Mouse (Mus musculus) embryonic facial prominence, embryonic 14.5 days (tissue): ENCODE measurements around the gene Grb7. TPM values are rescaled to one million over a fixed set of nuclear protein-coding genes. Genes with fewer than 3 reads are reported as not detected.

ENCODE experiments used
- ATAC-seq: fragments of 200-750 bp; cut with Nextera tagmentation; 2 replicates; pipeline ENCODE4 v1.8.0; 2017; ENCODE audit warnings: low read depth, moderate number of reproducible peaks, moderate TSS enrichment
- DNase-seq: peaks from one replicate; pipeline ENCODE4 v3.0.0-alpha.2; 2015; ENCODE audit warnings: low spot score
- H3K27ac ChIP-seq: fragments of 300-500 bp; sonication (generic); replicated peaks from 2 replicates; pipeline ENCODE4 v1.5.1; 2014; ENCODE audit warnings: low read depth, mild to moderate bottlenecking, low read length, moderate library complexity
- H3K27me3 ChIP-seq: fragments of 300-500 bp; sonication (generic); replicated peaks from 2 replicates; pipeline ENCODE4 v1.6.1; 2014; ENCODE audit warnings: low read length; ENCODE audit not compliant: control insufficient read depth, insufficient read depth
- H3K36me3 ChIP-seq: fragments of 300-500 bp; sonication (generic); 2 replicates; pipeline ENCODE4 v1.6.1; 2014; ENCODE audit warnings: low read length, mixed read lengths; ENCODE audit not compliant: control insufficient read depth, insufficient read depth
- H3K4me1 ChIP-seq: fragments of 300-500 bp; sonication (generic); 2 replicates; pipeline ENCODE4 v1.6.1; 2014; ENCODE audit warnings: antibody characterized with exemption, low read length; ENCODE audit not compliant: control insufficient read depth, insufficient read depth
- H3K4me2 ChIP-seq: fragments of 300-500 bp; sonication (generic); 2 replicates; pipeline ENCODE4 v1.6.1; 2014; ENCODE audit warnings: low read depth, mild to moderate bottlenecking, low read length, moderate library complexity, mixed read lengths
- H3K4me3 ChIP-seq: fragments of 300-500 bp; sonication (generic); 2 replicates; pipeline ENCODE4 v1.5.1; 2014; ENCODE audit warnings: low read depth, mild to moderate bottlenecking, low read length
- H3K9ac ChIP-seq: fragments of 300-500 bp; sonication (generic); 2 replicates; pipeline ENCODE4 v1.6.1; 2014; ENCODE audit warnings: low read depth, mild to moderate bottlenecking, low read length, moderate library complexity, mixed read lengths
- H3K9me3 ChIP-seq: fragments of 300-500 bp; sonication (generic); 2 replicates; pipeline ENCODE4 v1.6.1; 2016; ENCODE audit warnings: low read length; ENCODE audit not compliant: control insufficient read depth
- WGBS: fragments of 180-500 bp; shearing (Covaris S2); extraction: QIAGEN DNeasy Blood & Tissue Kit; methylation state at CpG from one replicate; pipeline ENCODE4 v1.1.7; 2014; 5-methylcytosine and 5-hydroxymethylcytosine counted together
- polyA plus RNA-seq: library from polyadenylated mRNA; unstranded; fragments of >200 nt; fragmentation: Nextera tagmentation; extraction: Ambion mirVana; gene quantifications from 2 replicates; pipeline ENCODE4 v1.2.1, GENCODE M21; 2014

Grb7 gene
- polyA plus RNA-seq, 1 experiment from 2014 or later = 8.3 TPM

- no peaks in the 10 kb centered on the region for H3K27me3 ChIP-seq
- peaks cover 97% of the 10 kb centered on the region for H3K36me3 ChIP-seq
- no peak overlapping the region for H3K27ac ChIP-seq
- no peak overlapping the region for H3K4me2 ChIP-seq
- ATAC-seq (no peak), DNase-seq (no peak)
- WGBS = 79% methylated on average over 9 of the region's 9 CpGs
- no peaks in the 10 kb centered on the region for H3K9me3 ChIP-seq
- H3K4me1 ChIP-seq = no peaks in the 10 kb centered on the region
- no peak overlapping the region for H3K9ac ChIP-seq
- no peak overlapping the region for H3K4me3 ChIP-seq
These were observed 14.3 kb upstream of the Grb7 start for GRCm38 (mm10) chr11:98431743-98432502.

DNA sequence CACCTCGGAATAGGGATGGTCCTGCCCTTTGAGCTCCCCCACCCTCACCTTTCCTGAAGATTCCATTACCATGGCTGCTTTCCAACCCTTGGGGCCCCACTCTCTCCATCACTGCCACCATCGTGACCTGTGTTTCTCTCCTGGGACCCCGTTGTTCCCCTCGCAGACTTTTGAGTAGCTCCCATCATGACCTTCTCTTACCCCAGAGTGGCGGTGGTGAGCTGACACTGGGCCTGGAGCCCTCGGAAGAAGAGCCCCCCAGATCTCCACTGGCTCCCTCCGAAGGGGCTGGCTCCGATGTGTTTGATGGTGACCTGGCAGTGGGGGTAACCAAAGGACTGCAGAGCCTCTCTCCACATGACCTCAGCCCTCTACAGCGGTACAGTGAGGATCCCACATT lies 10.5 kb upstream of the Grb7 start:
- H3K36me3 ChIP-seq = peaks cover 66% of the 10 kb centered on the region
- H3K4me1 ChIP-seq = no peaks in the 10 kb centered on the region
- no peak overlapping the region for H3K9ac ChIP-seq
- H3K27ac ChIP-seq = no peak overlapping the region
- H3K4me2 ChIP-seq = no peak overlapping the region
- no peaks in the 10 kb centered on the region for H3K9me3 ChIP-seq
- H3K27me3 ChIP-seq = no peaks in the 10 kb centered on the region
- no peak overlapping the region for H3K4me3 ChIP-seq
- WGBS = 92% methylated on average over 9 of the region's 9 CpGs
- DNase-seq = no peak
- no peak for ATAC-seq

- DNase-seq = no peak
- Histone ChIP-seq H3K27me3 (no peaks in the 10 kb centered on the region), H3K27ac (no peak overlapping the region), H3K36me3 (peaks cover 49% of the 10 kb centered on the region), H3K4me2 (no peak overlapping the region), H3K4me3 (no peak overlapping the region), H3K4me1 (no peaks in the 10 kb centered on the region), H3K9me3 (no peaks in the 10 kb centered on the region), H3K9ac (no peak overlapping the region)
- WGBS = 88% methylated on average over 6 of the region's 6 CpGs
- ATAC-seq = no peak
These were observed 8.8 kb upstream of the Grb7 start for GRCm38 (mm10) chr11:98437441-98437840.

GRCm38 (mm10) chr11:98438331-98439158 lies 7.6 kb upstream of the Grb7 start, which contains the start of gene Mien1:
TSS of gene Mien1 (minus strand) at chr11:98438991.
- 1% methylated on average over 33 of the region's 43 CpGs for WGBS
- Histone ChIP-seq H3K4me1 (no peaks in the 10 kb centered on the region), H3K27me3 (no peaks in the 10 kb centered on the region), H3K9me3 (no peaks in the 10 kb centered on the region), H3K36me3 (peaks cover 40% of the 10 kb centered on the region), H3K4me2 (peak within 1 kb of the TSS; percentile 78), H3K9ac (peak within 1 kb of the TSS; percentile 69), H3K27ac (no peak within 1 kb of the TSS; the same call in 1 of the 2 replicates), H3K4me3 (peak within 1 kb of the TSS; percentile 53)
- peak; percentile 91 for ATAC-seq
- DNase-seq = peak; percentile 91

GRCm38 (mm10) chr11:98443688-98444087 lies 2.5 kb upstream of the Grb7 start:
- Histone ChIP-seq H3K36me3 (no peaks in the 10 kb centered on the region), H3K4me2 (no peak overlapping the region), H3K4me1 (no peaks in the 10 kb centered on the region), H3K27me3 (peaks cover 22% of the 10 kb centered on the region), H3K9me3 (no peaks in the 10 kb centered on the region), H3K9ac (no peak overlapping the region), H3K27ac (no peak overlapping the region), H3K4me3 (no peak overlapping the region)
- WGBS = 96% methylated on average over 1 of the region's 1 CpGs
- no peak for ATAC-seq
- no peak for DNase-seq

DNA sequence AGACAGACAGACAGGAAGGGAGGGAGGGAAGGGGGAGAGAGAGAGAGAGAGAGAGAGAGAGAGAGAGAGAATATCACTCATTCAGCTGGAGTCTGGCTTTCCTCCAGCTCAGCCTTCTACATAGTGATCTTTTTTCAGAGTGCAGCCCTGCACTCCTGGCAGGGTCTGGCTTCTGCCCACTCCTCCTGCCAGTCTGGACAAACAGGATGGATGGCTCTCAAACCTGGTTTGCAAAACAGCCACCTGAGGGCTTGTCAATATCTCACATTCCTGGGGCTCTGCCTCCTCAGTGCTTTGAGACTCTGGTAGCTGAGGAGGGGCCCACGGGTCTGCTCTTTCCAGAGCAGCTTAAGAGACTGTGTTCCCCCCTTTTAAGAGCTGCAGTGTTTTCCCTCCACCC lies 956 bp upstream of the Grb7 start:
- H3K27ac ChIP-seq = no peak overlapping the region
- peaks cover 28% of the 10 kb centered on the region for H3K27me3 ChIP-seq
- DNase-seq = peak; percentile 55
- H3K36me3 ChIP-seq = no peaks in the 10 kb centered on the region
- WGBS = 14% methylated on average over 1 of the region's 1 CpGs
- no peaks in the 10 kb centered on the region for H3K9me3 ChIP-seq
- no peak overlapping the region for H3K9ac ChIP-seq
- no peak for ATAC-seq
- H3K4me3 ChIP-seq = no peak overlapping the region
- H3K4me2 ChIP-seq = no peak overlapping the region
- H3K4me1 ChIP-seq = no peaks in the 10 kb centered on the region

DNA sequence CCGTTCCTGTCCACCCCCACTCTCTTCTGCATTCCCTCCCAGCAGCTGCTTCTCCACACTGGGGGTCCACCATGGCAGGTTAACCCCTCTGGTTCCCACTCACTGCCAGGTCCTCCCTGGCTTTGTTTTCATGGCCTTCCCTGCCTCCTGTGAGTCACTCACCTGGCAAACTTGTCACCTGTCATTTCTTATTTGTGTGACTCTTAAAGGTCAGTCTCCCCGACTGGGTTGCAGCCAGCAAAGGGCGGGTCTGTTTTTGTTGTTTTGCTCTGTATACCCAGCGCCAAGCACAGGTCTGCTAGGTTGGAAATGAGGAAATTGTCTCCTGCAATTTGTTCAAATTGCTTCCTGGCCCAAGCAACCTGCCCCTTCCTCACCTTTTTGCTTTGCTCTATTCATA lies 515 bp upstream of the Grb7 start:
- no peak overlapping the region for H3K9ac ChIP-seq
- DNase-seq (no peak), ATAC-seq (no peak)
- H3K36me3 ChIP-seq = no peaks in the 10 kb centered on the region
- H3K4me2 ChIP-seq = no peak overlapping the region
- no peak overlapping the region for H3K27ac ChIP-seq
- H3K27me3 ChIP-seq = peaks cover 28% of the 10 kb centered on the region
- no peaks in the 10 kb centered on the region for H3K9me3 ChIP-seq
- H3K4me1 ChIP-seq = no peaks in the 10 kb centered on the region
- no peak overlapping the region for H3K4me3 ChIP-seq
- 37% methylated on average over 4 of the region's 4 CpGs for WGBS

- peak overlapping the region; percentile 42 for H3K4me2 ChIP-seq
- H3K4me1 ChIP-seq = no peaks in the 10 kb centered on the region
- H3K9ac ChIP-seq = peak overlapping the region; percentile 15
- peak overlapping the region; percentile 27 for H3K4me3 ChIP-seq
- peak overlapping the region; percentile 11; the same call in 1 of the 2 replicates for H3K27ac ChIP-seq
- H3K9me3 ChIP-seq = no peaks in the 10 kb centered on the region
- H3K36me3 ChIP-seq = no peaks in the 10 kb centered on the region
- ATAC-seq (peak; percentile 87), DNase-seq (peak; percentile 86)
- peaks cover 28% of the 10 kb centered on the region for H3K27me3 ChIP-seq
- 3% methylated on average over 25 of the region's 33 CpGs for WGBS
These were observed 624 bp downstream of the Grb7 start for GRCm38 (mm10) chr11:98446562-98447474.
